Mouse (Mus musculus) intestine, embryonic 14.5 days (tissue): ENCODE measurements around the gene Odf3l1. TPM values are rescaled to one million over a fixed set of nuclear protein-coding genes. Genes with fewer than 3 reads are reported as not detected.

Experiments used
- polyA plus RNA-seq: library from polyadenylated mRNA; unstranded; fragments of >200 nt; fragmentation: Nextera tagmentation; extraction: Ambion mirVana; gene quantifications from 2 replicates; pipeline ENCODE4 v1.2.1, GENCODE M21; 2014

Gene Odf3l1
- polyA plus RNA-seq, 1 experiment from 2014 or later: 1.6 TPM

Other genes with a start within 250 kb of the Odf3l1 start
- gene Lingo1, start 68.2 kb downstream of the Odf3l1 start, polyA plus RNA-seq: 1.9 and 2.6 TPM in 2 replicates
- 17.6 and 21.0 TPM in 2 replicates for gene Cspg4, start 354 bp upstream of the Odf3l1 start, polyA plus RNA-seq
- 5.1 and 5.8 TPM in 2 replicates for gene Snx33, start 63.7 kb upstream of the Odf3l1 start, polyA plus RNA-seq
- 79.9 and 82.5 TPM in 2 replicates for gene Imp3, start 72.8 kb upstream of the Odf3l1 start, polyA plus RNA-seq
- gene Snupn, start 86.2 kb upstream of the Odf3l1 start, polyA plus RNA-seq: 14.2 and 16.5 TPM in 2 replicates
- gene Ptpn9, start 130.2 kb upstream of the Odf3l1 start, polyA plus RNA-seq: 23.5 and 24.0 TPM in 2 replicates
- 42.1 and 45.5 TPM in 2 replicates for gene Sin3a, start 207.4 kb upstream of the Odf3l1 start, polyA plus RNA-seq